Mouse (Mus musculus) urinary bladder, postnatal 10 days (tissue): Measurements from ENCODE around the gene Ctdnep1.
A peak's percentile ranks its signal among the peaks of the same experiment; 100 is the strongest.
"Not testable (repeated sequence)": the region's sequence is repeated elsewhere in the genome, so short reads cannot be mapped to it uniquely, and the experiment has no call there.

Source experiments
- DNase-seq: peaks from one replicate; pipeline ENCODE4 v3.0.0; 2022; ENCODE audit warnings: low spot score

Gene Ctdnep1

GRCm38 (mm10) chr11:69950807-69951459 is 30.0 kb upstream of the Ctdnep1 start:
- DNase-seq = no peak

GRCm38 (mm10) chr11:69952274-69952673 is 28.7 kb upstream of the Ctdnep1 start:
- no peak for DNase-seq

DNA sequence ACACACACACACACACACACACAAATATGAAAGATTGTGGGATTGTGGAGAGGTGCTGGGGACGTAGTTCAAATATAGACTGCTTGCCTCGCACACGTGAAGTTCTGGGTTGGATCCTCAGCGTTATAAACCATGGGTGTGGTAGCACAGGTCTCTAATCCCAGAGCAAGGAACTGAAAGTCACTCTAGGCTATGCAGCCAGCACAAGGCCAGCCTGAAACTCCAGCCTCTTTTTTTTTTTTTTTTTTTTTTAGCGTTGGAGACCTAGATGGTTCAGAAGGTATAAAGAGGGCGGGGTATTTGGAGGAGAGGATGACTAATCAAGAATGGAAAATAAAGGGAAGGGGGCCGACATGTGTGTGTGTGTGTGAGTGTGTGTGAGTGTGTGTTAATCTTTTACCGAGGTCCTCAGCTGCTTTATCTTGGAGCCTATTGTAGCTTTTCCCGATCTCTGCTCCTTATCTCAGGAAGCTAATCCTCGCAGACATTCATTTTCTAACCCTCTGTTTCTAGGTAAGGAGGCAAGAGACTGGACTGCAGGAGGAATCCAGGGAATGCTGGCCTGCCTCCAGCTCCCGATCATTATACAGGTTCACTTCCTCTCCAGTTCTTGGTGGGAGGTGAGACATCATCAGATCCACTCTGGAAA is 27.6 kb upstream of the Ctdnep1 start:
- DNase-seq = no peak

- DNase-seq = not testable (repeated sequence)
Observed at GRCm38 (mm10) chr11:69955618-69956017, 25.3 kb upstream of the Ctdnep1 start.

GRCm38 (mm10) chr11:69956218-69956617 is 24.7 kb upstream of the Ctdnep1 start:
- DNase-seq = no peak

- no peak for DNase-seq
Observed at GRCm38 (mm10) chr11:69960616-69961015, 20.3 kb upstream of the Ctdnep1 start.

GRCm38 (mm10) chr11:69961841-69962240 is 19.1 kb upstream of the Ctdnep1 start:
- no peak for DNase-seq

GRCm38 (mm10) chr11:69964650-69965270 is 16.2 kb upstream of the Ctdnep1 start, which contains the start of gene Cldn7:
Gene Cldn7, plus strand, starts transcription at chr11:69964779.
- DNase-seq = no peak

DNA sequence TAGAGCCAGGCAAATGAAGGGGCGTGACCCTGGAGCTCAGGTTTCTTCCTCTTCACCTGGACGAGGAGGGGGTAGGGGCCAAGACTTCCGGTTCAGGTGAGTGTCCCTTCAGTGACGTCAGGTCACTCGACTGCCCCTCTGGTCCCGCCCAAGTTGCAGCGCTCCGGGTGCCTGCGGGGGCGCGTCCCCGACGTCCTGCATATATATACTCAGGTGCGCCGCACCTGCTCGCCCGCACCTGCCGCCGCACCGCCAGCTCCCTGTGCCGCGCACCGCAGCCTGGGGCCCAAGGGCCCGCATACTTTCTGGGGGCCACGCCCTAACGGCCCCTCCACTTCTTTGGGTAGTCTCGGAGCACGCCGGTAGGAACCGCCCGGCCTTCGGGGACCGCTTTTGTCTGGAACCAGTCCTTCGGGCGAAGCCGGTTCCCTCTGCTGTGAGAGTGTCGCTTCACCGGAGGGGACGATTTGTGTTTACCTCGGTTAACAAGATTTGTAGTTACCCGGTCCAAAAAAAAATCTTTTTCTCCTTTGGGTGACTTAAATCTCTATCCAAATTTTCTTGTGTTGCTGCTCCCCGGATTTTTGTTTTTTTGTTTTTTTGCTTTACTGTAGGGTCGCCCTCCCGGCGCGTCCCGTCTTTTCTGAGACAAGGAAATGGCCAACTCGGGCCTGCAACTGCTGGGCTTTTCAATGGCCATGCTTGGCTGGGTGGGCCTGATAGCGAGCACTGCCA is 15.5 kb upstream of the Ctdnep1 start:
- DNase-seq = no peak

GRCm38 (mm10) chr11:69966006-69966859 is 14.7 kb upstream of the Ctdnep1 start:
- DNase-seq = no peak

DNA sequence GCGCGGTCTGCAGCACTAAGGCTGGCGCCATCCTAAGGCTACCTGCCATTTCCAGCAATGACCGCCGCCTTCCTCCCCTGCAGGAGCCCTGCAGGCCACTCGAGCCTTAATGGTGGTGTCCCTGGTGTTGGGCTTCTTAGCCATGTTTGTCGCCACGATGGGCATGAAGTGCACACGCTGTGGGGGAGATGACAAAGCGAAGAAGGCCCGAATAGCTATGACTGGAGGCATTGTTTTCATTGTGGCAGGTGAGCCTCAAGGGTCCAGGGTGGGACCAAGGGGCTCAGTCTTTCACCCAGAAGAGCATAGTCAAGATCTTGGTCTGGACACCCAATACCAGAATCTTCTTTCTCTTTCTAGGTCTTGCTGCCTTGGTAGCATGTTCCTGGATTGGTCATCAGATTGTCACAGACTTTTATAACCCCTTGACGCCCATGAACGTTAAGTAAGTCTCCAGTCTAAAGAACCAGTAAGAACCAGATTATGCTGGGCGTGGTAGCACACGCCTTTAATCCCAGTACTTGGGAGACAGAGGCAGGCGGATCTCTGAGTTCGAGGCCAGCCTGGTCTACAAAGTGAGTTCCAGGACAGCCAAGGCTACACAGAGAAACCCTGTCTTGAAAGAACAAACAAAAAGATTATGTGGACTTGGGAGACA is 14.0 kb upstream of the Ctdnep1 start:
- no peak for DNase-seq

- DNase-seq = no peak
Observed at GRCm38 (mm10) chr11:69968793-69969192, 12.2 kb upstream of the Ctdnep1 start.

DNA sequence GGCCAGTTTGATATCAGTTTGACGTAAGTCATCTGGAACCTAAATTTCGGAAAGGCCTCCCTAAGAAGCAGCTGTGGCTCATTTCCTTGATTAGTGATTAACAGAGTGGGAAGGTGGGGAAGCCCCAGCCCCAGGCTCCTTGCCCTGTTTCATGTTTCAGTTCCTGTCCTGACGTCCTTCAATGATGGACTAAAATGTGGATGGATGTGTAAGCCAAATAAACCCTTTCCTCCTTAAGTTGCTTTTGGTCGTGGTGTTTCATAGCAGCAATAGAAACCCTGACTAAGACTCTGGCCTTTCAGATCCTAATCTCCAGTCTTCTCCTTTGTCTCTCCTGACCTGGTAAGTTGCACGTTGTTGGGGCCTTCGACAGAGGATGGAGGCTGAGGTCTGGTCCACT is 10.7 kb upstream of the Ctdnep1 start:
- DNase-seq = no peak

- no peak for DNase-seq
Observed at GRCm38 (mm10) chr11:69970775-69971174, 10.2 kb upstream of the Ctdnep1 start.

DNA sequence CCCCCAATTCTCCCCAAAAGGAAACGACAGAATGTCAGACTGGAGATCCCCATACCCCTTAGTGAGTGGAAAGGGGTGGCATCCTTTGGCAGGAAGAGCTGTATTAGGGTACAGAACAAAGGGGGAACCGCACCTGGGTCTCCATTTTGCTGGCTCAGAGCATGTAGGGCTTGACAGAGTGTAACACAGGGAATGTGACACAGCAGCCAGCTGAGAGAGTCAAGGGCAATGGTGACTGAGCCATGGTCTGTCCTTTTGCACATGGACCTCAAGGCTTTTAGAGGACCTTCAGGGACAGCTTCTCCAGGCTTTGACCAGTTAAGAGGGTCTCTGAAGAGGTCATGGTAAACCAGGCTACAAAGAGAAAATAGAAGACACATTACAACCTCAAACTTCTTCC is 6.0 kb upstream of the Ctdnep1 start:
- DNase-seq = no peak

DNA sequence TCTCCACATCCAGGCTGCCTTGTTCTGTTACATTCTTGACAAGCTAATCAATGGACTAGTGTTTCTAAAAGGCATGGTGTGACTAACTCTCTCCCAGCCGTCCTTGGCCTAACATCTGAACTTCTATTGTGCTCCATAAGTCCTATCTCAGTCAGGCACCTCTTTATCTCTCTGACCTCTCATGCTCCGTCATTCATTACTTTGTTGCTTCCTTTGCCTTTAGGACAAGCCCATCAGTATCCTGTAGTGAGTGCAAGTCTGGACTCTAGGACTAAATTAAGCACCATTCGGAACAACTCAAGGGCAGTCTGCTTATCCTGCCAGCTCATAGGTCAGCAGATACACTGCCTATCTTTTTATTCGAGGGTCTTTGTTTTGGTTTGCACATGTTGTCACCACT is 4.7 kb upstream of the Ctdnep1 start:
- DNase-seq = no peak

GRCm38 (mm10) chr11:69979827-69980195 is 1.1 kb upstream of the Ctdnep1 start:
- DNase-seq = no peak

GRCm38 (mm10) chr11:69980196-69981140 is 488 bp upstream of the Ctdnep1 start:
- DNase-seq = peak; percentile 90

DNA sequence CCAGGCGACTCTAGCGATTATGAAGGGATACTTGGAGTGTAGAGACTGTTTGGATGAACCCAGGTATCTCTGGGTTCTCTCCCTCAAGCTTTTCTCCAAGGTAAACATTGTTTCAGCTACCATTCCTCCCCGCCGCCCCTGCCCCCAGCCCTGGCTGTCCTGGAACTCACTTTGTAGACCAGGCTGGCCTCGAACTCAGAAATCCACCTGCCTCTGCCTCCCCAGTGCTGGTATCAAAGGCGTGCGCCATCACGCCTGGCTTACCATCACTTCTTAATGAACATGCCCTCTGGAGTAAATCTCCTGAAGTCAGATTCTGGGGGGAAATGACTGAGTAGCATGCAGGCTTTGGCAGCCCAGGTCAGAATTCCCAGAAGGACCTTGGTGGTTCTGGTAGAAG is 1.3 kb downstream of the Ctdnep1 start, which contains the start of gene Elp5:
Gene Elp5 (minus strand): TSS at position 293 of the 400 bp plus-strand sequence.
- no peak for DNase-seq

GRCm38 (mm10) chr11:69982877-69983276 is 1.9 kb downstream of the Ctdnep1 start:
- DNase-seq = no peak
